Mouse (Mus musculus) CH12.LX (cell line): Measurements from ENCODE around the gene Tcam1. TPM values are rescaled to one million over a fixed set of nuclear protein-coding genes. Genes with fewer than 3 reads are reported as not detected.

Source experiments
- DNase-seq: peaks from one replicate; pipeline ENCODE4 v3.0.0-alpha.2; 2013; ENCODE audit errors: extremely low read depth
- H3K27ac ChIP-seq: 2 replicates; pipeline ENCODE4 v1.5.1; 2012; ENCODE audit warnings: low read depth, mild to moderate bottlenecking, control low read depth, moderate library complexity; ENCODE audit not compliant: insufficient read depth
- H3K27me3 ChIP-seq: replicated peaks from 2 replicates; pipeline ENCODE3; 2012; ENCODE audit warnings: inconsistent platforms
- H3K36me3 ChIP-seq, 2 experiments: replicated peaks in 1 of 2; 2 replicates each; pipeline versions ENCODE3 to v1.6.1; 2012; ENCODE audit warnings: inconsistent platforms in 1 of 2, low read length in 1 of 2, mild to moderate bottlenecking in 1 of 2, mixed read lengths in 1 of 2, moderate library complexity in 1 of 2; ENCODE audit not compliant: control insufficient read depth in 1 of 2, insufficient read depth in 1 of 2
- H3K4me1 ChIP-seq, 2 experiments: 2 replicates each; pipeline ENCODE4 v1.6.1; 2012; ENCODE audit warnings: inconsistent platforms in 1 of 2, moderate library complexity in 1 of 2; ENCODE audit not compliant: insufficient read depth in 2 of 2, control insufficient read depth in 1 of 2
- H3K4me2 ChIP-seq: 2 replicates; pipeline ENCODE4 v1.6.1; 2012; ENCODE audit warnings: low read depth, mild to moderate bottlenecking, control low read depth; ENCODE audit not compliant: poor library complexity, insufficient read depth, severe bottlenecking
- H3K4me3 ChIP-seq, 3 experiments: fragments of 150-350 bp in 1 of 3; sonication (generic) in 1 of 3; replicated peaks in 1 of 3; 2 replicates each; pipeline versions ENCODE3 to v1.5.1; 2011 to 2012; ENCODE audit warnings: low read depth in 2 of 3, low read length in 2 of 3, mild to moderate bottlenecking in 2 of 3, moderate library complexity in 2 of 3, control low read depth in 1 of 3, improper control_type of control experiment in 1 of 3, inconsistent platforms in 1 of 3, mixed read lengths in 1 of 3; ENCODE audit not compliant: poor library complexity in 1 of 3
- H3K79me2 ChIP-seq: replicated peaks from 2 replicates; pipeline ENCODE4 v1.6.1; 2012; ENCODE audit warnings: mild to moderate bottlenecking, moderate library complexity; ENCODE audit not compliant: control insufficient read depth, poor library complexity, insufficient read depth, severe bottlenecking; ENCODE audit errors: extremely low read depth
- H3K9ac ChIP-seq: 2 replicates; pipeline ENCODE4 v1.6.1; 2012; ENCODE audit warnings: low read depth, mild to moderate bottlenecking, control low read depth, moderate library complexity; ENCODE audit not compliant: insufficient read depth
- H3K9me3 ChIP-seq: replicated peaks from 2 replicates; pipeline ENCODE3; 2012; ENCODE audit warnings: low read length, inconsistent platforms, mixed read lengths
- CHD1 ChIP-seq: IDR thresholded peaks from 2 replicates; pipeline ENCODE4 v1.6.1; 2012; ENCODE audit warnings: low read depth, low read length, improper control_type of control experiment, inconsistent platforms
- CHD2 ChIP-seq: IDR thresholded peaks from 2 replicates; pipeline ENCODE4 v1.6.1; 2011; ENCODE audit warnings: low read length, improper control_type of control experiment
- CTCF ChIP-seq, 2 experiments: IDR thresholded peaks in 1 of 2; conservative IDR thresholded peaks in 1 of 2; 2 replicates each; pipeline ENCODE4 v1.5.1; 2011 to 2012; ENCODE audit warnings: low read depth in 2 of 2, low read length in 2 of 2, improper control_type of control experiment in 1 of 2, inconsistent platforms in 1 of 2, mild to moderate bottlenecking in 1 of 2, moderate library complexity in 1 of 2
- E2F4 ChIP-seq: IDR thresholded peaks from 2 replicates; pipeline ENCODE4 v1.6.1; 2011; ENCODE audit warnings: low read depth, low read length, improper control_type of control experiment; ENCODE audit not compliant: insufficient replicate concordance
- ELF1 ChIP-seq: IDR thresholded peaks from 2 replicates; pipeline ENCODE4 v1.6.1; 2014; ENCODE audit warnings: low read depth, mild to moderate bottlenecking, inconsistent platforms, low read length, improper control_type of control experiment
- EP300 ChIP-seq: IDR thresholded peaks from 2 replicates; pipeline ENCODE4 v1.6.1; 2011; ENCODE audit warnings: low read length, improper control_type of control experiment
- ETS1 ChIP-seq: conservative IDR thresholded peaks from 2 replicates; pipeline ENCODE4 v1.6.1; 2012; ENCODE audit warnings: low read depth, mild to moderate bottlenecking, inconsistent platforms, low read length, improper control_type of control experiment, moderate library complexity
- HCFC1 ChIP-seq: IDR thresholded peaks from 2 replicates; pipeline ENCODE4 v1.6.1; 2012; ENCODE audit warnings: low read depth, mild to moderate bottlenecking, inconsistent platforms, low read length, improper control_type of control experiment
- IRF4 ChIP-seq: IDR thresholded peaks from 2 replicates; pipeline ENCODE4 v1.6.1; 2014; ENCODE audit warnings: low read depth, mild to moderate bottlenecking, inconsistent platforms, low read length, improper control_type of control experiment
- JUN ChIP-seq: IDR thresholded peaks from 2 replicates; pipeline ENCODE4 v1.6.1; 2011; ENCODE audit warnings: low read depth, mild to moderate bottlenecking, low read length, improper control_type of control experiment, moderate library complexity; ENCODE audit not compliant: insufficient read depth
- JUND ChIP-seq: conservative IDR thresholded peaks from 2 replicates; pipeline ENCODE4 v1.6.1; 2011; ENCODE audit warnings: low read depth, low read length, improper control_type of control experiment
- MAX ChIP-seq: IDR thresholded peaks from 2 replicates; pipeline ENCODE4 v1.6.1; 2011; ENCODE audit warnings: low read length, improper control_type of control experiment
- MEF2A ChIP-seq: IDR thresholded peaks from 2 replicates; pipeline ENCODE4 v1.6.1; 2014; ENCODE audit warnings: low read depth, mild to moderate bottlenecking, inconsistent platforms, low read length, improper control_type of control experiment, borderline replicate concordance
- MXI1 ChIP-seq: IDR thresholded peaks from 2 replicates; pipeline ENCODE4 v1.6.1; 2011; ENCODE audit warnings: mild to moderate bottlenecking, low read depth, low read length, improper control_type of control experiment
- MYC ChIP-seq: IDR thresholded peaks from 2 replicates; pipeline ENCODE4 v1.6.1; 2011; ENCODE audit warnings: low read depth, mild to moderate bottlenecking, improper control_type of control experiment, low read length
- PAX5 ChIP-seq: IDR thresholded peaks from 2 replicates; pipeline ENCODE4 v1.6.1; 2012; ENCODE audit warnings: low read length, inconsistent platforms, mixed read lengths
- POLR2A ChIP-seq: IDR thresholded peaks from 2 replicates; pipeline ENCODE4 v1.6.1; 2011; ENCODE audit warnings: low read depth, mild to moderate bottlenecking, improper control_type of control experiment, low read length
- RCOR1 ChIP-seq: conservative IDR thresholded peaks from 2 replicates; pipeline ENCODE4 v1.6.1; 2012; ENCODE audit warnings: low read depth, mild to moderate bottlenecking, inconsistent platforms, low read length, improper control_type of control experiment
- TBP ChIP-seq: conservative IDR thresholded peaks from 2 replicates; pipeline ENCODE4 v1.6.1; 2011; ENCODE audit warnings: low read depth, low read length, improper control_type of control experiment
- TCF12 ChIP-seq: IDR thresholded peaks from 2 replicates; pipeline ENCODE4 v1.6.1; 2014; ENCODE audit warnings: low read depth, mild to moderate bottlenecking, inconsistent platforms, low read length, improper control_type of control experiment
- ZC3H11A ChIP-seq: IDR thresholded peaks from 2 replicates; pipeline ENCODE4 v1.6.1; 2012; ENCODE audit warnings: low read depth, mild to moderate bottlenecking, inconsistent platforms, low read length, improper control_type of control experiment
- ZKSCAN1 ChIP-seq: IDR thresholded peaks from 2 replicates; pipeline ENCODE4 v1.6.1; 2012; ENCODE audit warnings: low read depth, inconsistent platforms, low read length, improper control_type of control experiment, borderline replicate concordance
- ZMIZ1 ChIP-seq: IDR thresholded peaks from 2 replicates; pipeline ENCODE4 v1.6.1; 2012; ENCODE audit warnings: low read depth, mild to moderate bottlenecking, inconsistent platforms, low read length, improper control_type of control experiment
- dilution Hi-C: fragments of 300-500 bp; cut with MboI; formaldehyde crosslinking; loops from 2 replicates; pipeline ENCODE4 v1.14.3; 2020; ENCODE audit warnings: low sequenced_read_pairs; ENCODE audit not compliant: extremely low pct_unique_long_range_greater_than_20kb, extremely low pct_ligation_motif_present
- in situ Hi-C: fragments of 300-500 bp; cut with MboI; formaldehyde crosslinking; loops from 3 replicates; pipeline ENCODE4 v1.14.3; 2019; ENCODE audit warnings: low sequenced_read_pairs, low pct_ligation_motif_present, low pct_unique_long_range_greater_than_20kb, mixed read lengths
- polyA plus RNA-seq: library from polyadenylated mRNA; unstranded; fragments of >175 nt; gene quantifications from 2 replicates; pipeline ENCODE4 v1.2.1, GENCODE M21; 2012; ENCODE audit warnings: low read depth; ENCODE audit not compliant: insufficient read length
- total RNA-seq, 2 experiments: library from RNA; depleted of rRNA; stranded (reverse); fragments of 300-350 nt in 1 of 2; fragments of >200 nt in 1 of 2; gene quantifications; 2 replicates each; pipeline ENCODE4 v1.2.3; 2012 to 2014

Gene Tcam1
- total and polyA plus RNA-seq, 3 experiments = 0.82 to 5.9 (median 0.99) TPM

GRCm38 (mm10) chr11:106326475-106326874 is 50.0 kb downstream of the Tcam1 start:
- Histone ChIP-seq H3K79me2 (no peaks in the 10 kb centered on the region), H3K4me1 (peaks cover 26 to 50% of the 10 kb centered on the region in 2 experiments), H3K9ac (no peak overlapping the region), H3K9me3 (no peaks in the 10 kb centered on the region), H3K4me2 (no peak overlapping the region), H3K4me3 (no peak overlapping the region)
- in situ Hi-C loops = loop anchor here (5.0 to 10.0 kb wide), 3 partner anchors 39 to 168 kb away; no protein-coding TSS in a partner anchor
- DNase-seq = no peak
- dilution Hi-C loops = no loop called here
- no peak for TF ChIP-seq TCF12
- no peak for TF ChIP-seq ZMIZ1
- TF ChIP-seq MEF2A = no peak
- TF ChIP-seq, all 38 proteins: peak for 0
- H3K36me3 ChIP-seq = peaks cover 4 to 6% of the 10 kb centered on the region in 2 experiments
- H3K27ac ChIP-seq = no peak overlapping the region
- H3K27me3 ChIP-seq = no peaks in the 10 kb centered on the region

GRCm38 (mm10) chr11:106328521-106328920 is 52.0 kb downstream of the Tcam1 start:
- in situ Hi-C loops = loop anchor here (5.0 to 10.0 kb wide), 3 partner anchors 41 to 166 kb away; no protein-coding TSS in a partner anchor

GRCm38 (mm10) chr11:106329128-106329527 is 52.7 kb downstream of the Tcam1 start:
- Histone ChIP-seq H3K9ac (no peak overlapping the region), H3K4me3 (no peak overlapping the region), H3K4me2 (no peak overlapping the region), H3K9me3 (no peaks in the 10 kb centered on the region), H3K27me3 (peaks cover 3% of the 10 kb centered on the region), H3K4me1 (peaks cover 26 to 43% of the 10 kb centered on the region in 2 experiments), H3K79me2 (no peaks in the 10 kb centered on the region), H3K27ac (no peak overlapping the region), H3K36me3 (no peaks in the 10 kb centered on the region)
- TF ChIP-seq MYC (no peak), MEF2A (no peak), EP300 (no peak), POLR2A (no peak), JUN (no peak), HCFC1 (no peak), CTCF (conservative IDR thresholded peaks at IDR 0.05 in 1 of 2, IDR thresholded peaks at IDR 0.05 in 1 of 2; ENCODE audit: low read depth in 2 of 2, low read length in 2 of 2) (no peak), ZC3H11A (no peak), ETS1 (no peak), TBP (no peak), E2F4 (no peak), PAX5 (no peak), MAX (no peak), RCOR1 (no peak), CHD1 (no peak), IRF4 (no peak), ZKSCAN1 (no peak), ELF1 (no peak), JUND (no peak)
- peak; percentile 42 for DNase-seq
- in situ Hi-C loops (loop anchor here (5.0 to 10.0 kb wide), 3 partner anchors 42 to 166 kb away; no protein-coding TSS in a partner anchor), dilution Hi-C loops (no loop called here)

More at GRCm38 (mm10) chr11:106328521-106328920, 52.0 kb downstream of the Tcam1 start:
- H3K4me1 ChIP-seq = peaks cover 32 to 49% of the 10 kb centered on the region in 2 experiments
- no peaks in the 10 kb centered on the region for H3K79me2 ChIP-seq
- dilution Hi-C loops = no loop called here
- H3K4me3 ChIP-seq = no peak overlapping the region
- no peak overlapping the region for H3K4me2 ChIP-seq
- peak; percentile 62 for TF ChIP-seq CHD2
- no peak for TF ChIP-seq MXI1
- H3K9ac ChIP-seq = no peak overlapping the region
- no peak overlapping the region for H3K27ac ChIP-seq
- no peak for DNase-seq
- peaks cover 3% of the 10 kb centered on the region for H3K27me3 ChIP-seq
- H3K9me3 ChIP-seq = no peaks in the 10 kb centered on the region
- H3K36me3 ChIP-seq = no peaks in the 10 kb centered on the region
